Mouse (Mus musculus) midbrain, embryonic 15.5 days (tissue): ENCODE data around the gene Neurod1. TPM values are rescaled to one million over a fixed set of nuclear protein-coding genes. Genes with fewer than 3 reads are reported as not detected.

ENCODE experiments used
- ATAC-seq: fragments of 200-750 bp; cut with Nextera tagmentation; replicated peaks from 2 replicates; pipeline ENCODE4 v1.8.0; 2017; ENCODE audit warnings: moderate TSS enrichment
- H3K27ac ChIP-seq: fragments of 300-500 bp; sonication (generic); 2 replicates; pipeline ENCODE4 v1.5.1; 2015; ENCODE audit warnings: mild to moderate bottlenecking, inconsistent platforms
- H3K27me3 ChIP-seq: fragments of 300-500 bp; sonication (generic); replicated peaks from 2 replicates; pipeline ENCODE4 v1.6.1; 2015; ENCODE audit warnings: inconsistent platforms
- H3K36me3 ChIP-seq: fragments of 300-500 bp; sonication (generic); replicated peaks from 2 replicates; pipeline ENCODE4 v1.6.1; 2015; ENCODE audit warnings: inconsistent platforms
- H3K4me1 ChIP-seq: fragments of 300-500 bp; sonication (generic); 2 replicates; pipeline ENCODE4 v1.6.1; 2015; ENCODE audit warnings: inconsistent platforms
- H3K4me2 ChIP-seq: fragments of 300-500 bp; sonication (generic); 2 replicates; pipeline ENCODE4 v1.6.1; 2015; ENCODE audit warnings: inconsistent platforms, mild to moderate bottlenecking, moderate library complexity
- H3K4me3 ChIP-seq: fragments of 300-500 bp; sonication (generic); 2 replicates; pipeline ENCODE4 v1.5.1; 2015; ENCODE audit warnings: mild to moderate bottlenecking, inconsistent platforms
- H3K9ac ChIP-seq: fragments of 300-500 bp; sonication (generic); 2 replicates; pipeline ENCODE4 v1.6.1; 2015; ENCODE audit warnings: mild to moderate bottlenecking, inconsistent platforms
- H3K9me3 ChIP-seq: fragments of 300-500 bp; sonication (generic); 2 replicates; pipeline ENCODE4 v1.6.1; 2016; ENCODE audit warnings: inconsistent platforms
- WGBS: fragments of 180-500 bp; shearing (Covaris S2); methylation state at CpG from one replicate; pipeline ENCODE4 v1.1.7; 2015; ENCODE audit warnings: mixed read lengths; 5-methylcytosine and 5-hydroxymethylcytosine counted together
- polyA plus RNA-seq: library from polyadenylated mRNA; unstranded; fragments of >200 nt; fragmentation: Nextera tagmentation; extraction: Ambion mirVana; gene quantifications from 2 replicates; pipeline ENCODE4 v1.2.1, GENCODE M21; 2015

Neurod1 gene
- polyA plus RNA-seq, 1 experiment from 2014 or later = 21.0 TPM

DNA sequence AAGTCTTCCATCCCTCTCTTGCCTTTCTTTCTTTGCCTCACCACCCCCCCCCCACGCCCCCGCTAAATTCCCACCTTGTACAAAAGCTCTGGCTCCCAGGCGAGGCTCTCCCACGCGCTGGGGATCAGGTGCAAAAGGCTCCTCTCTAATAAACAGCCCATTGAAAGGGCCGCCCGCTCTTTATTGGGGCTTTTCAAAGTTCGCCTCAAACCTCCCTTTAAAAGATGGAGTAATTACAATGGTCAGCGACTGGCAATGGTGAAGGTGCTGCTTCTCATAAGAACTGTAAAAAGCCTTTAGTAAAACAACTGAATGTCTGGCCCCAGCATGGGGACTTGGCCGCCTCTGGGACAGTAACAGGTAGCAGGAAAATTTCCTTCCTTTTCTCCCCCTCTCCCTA, 905 bp downstream of the Neurod1 start:
- Histone ChIP-seq H3K9ac (peak overlapping the region; percentile 15; the same call in 1 of the 2 replicates), H3K27ac (peak overlapping the region; percentile 65; the same call in 1 of the 2 replicates), H3K27me3 (peaks cover 16% of the 10 kb centered on the region), H3K4me2 (peak overlapping the region; percentile 63), H3K4me1 (peaks cover 32% of the 10 kb centered on the region), H3K4me3 (peak overlapping the region; percentile 44), H3K36me3 (no peaks in the 10 kb centered on the region), H3K9me3 (no peaks in the 10 kb centered on the region)
- 2% methylated on average over 10 of the region's 10 CpGs for WGBS
- no peak for ATAC-seq

- no peaks in the 10 kb centered on the region for H3K9me3 ChIP-seq
- H3K4me2 ChIP-seq = peak overlapping the region; percentile 63
- peak overlapping the region; percentile 65 for H3K27ac ChIP-seq
- peaks cover 14% of the 10 kb centered on the region for H3K27me3 ChIP-seq
- H3K4me1 ChIP-seq = peaks cover 29% of the 10 kb centered on the region
- H3K4me3 ChIP-seq = peak overlapping the region; percentile 44
- 0 out of 2 replicates have a peak, but pooled peaks have one; percentile 4 for ATAC-seq
- peak overlapping the region; percentile 39 for H3K9ac ChIP-seq
- 9% methylated on average over 15 of the region's 15 CpGs for WGBS
- H3K36me3 ChIP-seq = no peaks in the 10 kb centered on the region
Measured at GRCm38 (mm10) chr2:79454786-79455446, 1.6 kb downstream of the Neurod1 start.

DNA sequence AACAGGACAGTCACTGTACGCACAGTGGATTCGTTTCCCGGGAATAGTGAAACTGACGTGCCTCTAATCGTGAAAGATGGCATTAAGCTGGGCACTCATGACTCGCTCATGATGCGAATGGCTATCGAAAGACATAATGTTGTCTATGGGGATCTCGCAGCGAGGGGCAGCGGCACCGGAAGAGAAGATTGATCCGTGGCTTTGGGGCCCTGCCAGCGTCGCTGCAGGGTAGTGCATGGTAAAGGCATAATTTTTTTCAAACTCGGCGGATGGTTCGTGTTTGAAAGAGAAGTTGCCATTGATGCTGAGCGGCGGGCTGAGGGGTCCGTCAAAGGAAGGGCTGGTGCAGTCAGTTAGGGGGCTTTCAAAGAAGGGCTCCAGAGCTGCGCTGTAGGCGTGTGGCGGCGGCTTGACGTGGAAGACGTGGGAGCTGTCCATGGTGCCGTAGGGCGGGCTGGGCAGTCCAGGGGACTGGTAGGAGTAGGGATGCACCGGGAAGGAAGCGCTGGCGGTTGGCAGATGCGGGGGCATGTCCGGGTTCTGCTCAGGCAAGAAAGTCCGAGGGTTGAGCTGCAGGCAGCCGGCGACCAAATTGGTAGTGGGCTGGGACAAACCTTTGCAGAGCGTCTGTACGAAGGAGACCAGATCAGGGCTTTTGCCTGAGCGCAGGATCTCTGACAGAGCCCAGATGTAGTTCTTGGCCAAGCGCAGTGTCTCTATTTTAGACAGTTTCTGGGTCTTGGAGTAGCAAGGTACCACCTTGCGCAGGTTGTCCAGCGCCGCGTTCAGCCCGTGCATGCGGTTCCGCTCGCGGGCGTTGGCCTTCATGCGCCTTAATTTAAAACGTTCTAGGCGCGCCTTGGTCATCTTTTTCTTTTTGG, 2.4 kb downstream of the Neurod1 start:
- Histone ChIP-seq H3K27ac (peak overlapping the region; percentile 65), H3K4me1 (peaks cover 21% of the 10 kb centered on the region), H3K4me3 (peak overlapping the region; percentile 44), H3K27me3 (peaks cover 14% of the 10 kb centered on the region), H3K4me2 (peak overlapping the region; percentile 63), H3K9ac (peak overlapping the region; percentile 39), H3K36me3 (no peaks in the 10 kb centered on the region), H3K9me3 (no peaks in the 10 kb centered on the region)
- ATAC-seq = peak; percentile 54
- WGBS = 1% methylated on average over 55 of the region's 55 CpGs

GRCm38 (mm10) chr2:79451438-79451837, 5.1 kb downstream of the Neurod1 start:
- no peak overlapping the region for H3K4me2 ChIP-seq
- no peak for ATAC-seq
- 33% methylated on average over 5 of the region's 5 CpGs for WGBS

GRCm38 (mm10) chr2:79450684-79451394, 5.7 kb downstream of the Neurod1 start:
- Histone ChIP-seq H3K9me3 (no peaks in the 10 kb centered on the region), H3K9ac (no peak overlapping the region), H3K4me2 (no peak overlapping the region), H3K27me3 (no peaks in the 10 kb centered on the region; the same call in 1 of the 2 replicates), H3K4me3 (no peak overlapping the region), H3K27ac (no peak overlapping the region), H3K36me3 (no peaks in the 10 kb centered on the region), H3K4me1 (peaks cover 9% of the 10 kb centered on the region; the same call in 1 of the 2 replicates)
- WGBS = 54% methylated on average over 4 of the region's 4 CpGs
- no peak for ATAC-seq

More at GRCm38 (mm10) chr2:79451438-79451837, 5.1 kb downstream of the Neurod1 start:
- H3K4me1 ChIP-seq = peaks cover 12% of the 10 kb centered on the region; the same call in 1 of the 2 replicates
- no peak overlapping the region for H3K9ac ChIP-seq
- H3K27me3 ChIP-seq = no peaks in the 10 kb centered on the region; the same call in 1 of the 2 replicates
- no peak overlapping the region for H3K4me3 ChIP-seq
- no peaks in the 10 kb centered on the region for H3K36me3 ChIP-seq
- no peaks in the 10 kb centered on the region for H3K9me3 ChIP-seq
- no peak overlapping the region for H3K27ac ChIP-seq

DNA sequence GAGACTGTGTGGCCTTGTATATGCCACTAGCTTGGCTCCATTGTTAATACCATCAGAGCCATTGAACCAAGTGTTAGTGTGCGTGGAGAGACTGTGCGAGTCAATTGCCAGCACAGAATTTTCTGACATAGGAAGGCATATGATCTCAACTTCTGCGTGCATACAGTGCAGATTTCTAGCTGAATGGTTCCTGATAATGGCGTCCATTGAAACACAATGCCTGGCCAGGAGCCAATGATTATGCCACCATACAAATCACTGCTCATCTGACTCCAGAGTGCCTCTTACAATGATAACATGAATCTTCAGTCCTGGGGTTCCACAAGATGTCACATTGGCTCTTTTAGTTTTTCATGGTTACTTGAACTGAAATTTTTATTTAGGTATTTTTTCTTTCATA, 7.2 kb downstream of the Neurod1 start:
- Histone ChIP-seq H3K27ac (no peak overlapping the region), H3K4me1 (peaks cover 7% of the 10 kb centered on the region; the same call in 1 of the 2 replicates), H3K4me3 (no peak overlapping the region), H3K27me3 (no peaks in the 10 kb centered on the region), H3K36me3 (no peaks in the 10 kb centered on the region), H3K9me3 (no peaks in the 10 kb centered on the region), H3K9ac (no peak overlapping the region), H3K4me2 (no peak overlapping the region)
- WGBS = 55% methylated on average over 4 of the region's 4 CpGs
- no peak for ATAC-seq

GRCm38 (mm10) chr2:79447198-79447597, 9.4 kb downstream of the Neurod1 start:
- Histone ChIP-seq H3K4me1 (no peaks in the 10 kb centered on the region), H3K27ac (no peak overlapping the region), H3K9me3 (no peaks in the 10 kb centered on the region), H3K27me3 (no peaks in the 10 kb centered on the region), H3K36me3 (no peaks in the 10 kb centered on the region), H3K4me3 (no peak overlapping the region), H3K4me2 (no peak overlapping the region), H3K9ac (no peak overlapping the region)
- ATAC-seq = no peak
- WGBS = 73% methylated on average over 1 of the region's 1 CpGs

GRCm38 (mm10) chr2:79443861-79444620, 12.5 kb downstream of the Neurod1 start:
- Histone ChIP-seq H3K9ac (no peak overlapping the region), H3K4me1 (no peaks in the 10 kb centered on the region), H3K4me3 (no peak overlapping the region), H3K36me3 (no peaks in the 10 kb centered on the region), H3K4me2 (no peak overlapping the region), H3K27me3 (no peaks in the 10 kb centered on the region), H3K9me3 (no peaks in the 10 kb centered on the region), H3K27ac (no peak overlapping the region)
- no peak for ATAC-seq
- WGBS = 84% methylated on average over 3 of the region's 3 CpGs

GRCm38 (mm10) chr2:79443401-79443800, 13.2 kb downstream of the Neurod1 start:
- H3K27me3 ChIP-seq = no peaks in the 10 kb centered on the region
- ATAC-seq = no peak
- H3K9me3 ChIP-seq = no peaks in the 10 kb centered on the region
- H3K9ac ChIP-seq = no peak overlapping the region
- no peaks in the 10 kb centered on the region for H3K4me1 ChIP-seq
- no peak overlapping the region for H3K4me3 ChIP-seq
- H3K36me3 ChIP-seq = no peaks in the 10 kb centered on the region
- 95% methylated on average over 2 of the region's 2 CpGs for WGBS
- H3K27ac ChIP-seq = no peak overlapping the region
- no peak overlapping the region for H3K4me2 ChIP-seq

DNA sequence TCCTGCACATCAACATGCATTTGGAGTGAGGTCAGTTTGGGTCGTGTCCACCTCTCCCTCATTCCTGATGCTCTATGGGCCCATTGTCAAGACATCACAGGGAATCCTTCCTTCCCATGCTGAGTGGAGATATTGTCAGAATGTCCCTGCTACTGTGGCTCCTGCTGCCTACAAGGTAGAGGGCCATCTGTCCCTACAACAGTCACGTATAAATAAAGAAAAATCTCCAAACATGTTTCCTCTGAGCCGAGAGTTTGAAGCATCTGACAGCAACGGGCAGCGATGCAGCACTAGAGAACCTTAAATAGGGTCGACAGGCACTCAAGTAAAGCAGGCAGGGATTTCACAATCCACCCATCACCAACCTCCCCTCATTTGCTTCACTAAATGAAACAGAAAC, 13.6 kb downstream of the Neurod1 start:
- 79% methylated on average over 6 of the region's 6 CpGs for WGBS
- no peak overlapping the region for H3K4me3 ChIP-seq

DNA sequence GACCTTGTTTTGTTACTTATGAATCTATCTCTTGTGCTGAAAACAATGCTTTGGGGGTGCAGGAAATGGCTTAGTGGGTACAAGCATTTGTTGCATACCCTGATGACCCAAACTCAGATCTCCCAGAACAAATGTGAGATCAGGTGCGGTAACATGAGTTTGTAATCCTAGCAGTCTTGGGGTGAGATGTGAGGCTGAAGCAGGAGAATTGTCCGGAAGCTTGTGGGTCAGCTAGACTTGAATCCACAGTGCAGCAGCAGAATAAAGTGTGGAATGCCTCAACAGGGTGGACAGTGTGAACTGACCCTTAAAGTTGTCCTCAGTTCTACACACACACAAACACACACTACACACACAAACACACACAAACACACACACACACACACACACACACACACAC, 14.3 kb downstream of the Neurod1 start:
- Histone ChIP-seq H3K27ac (no peak overlapping the region), H3K27me3 (no peaks in the 10 kb centered on the region), H3K9me3 (no peaks in the 10 kb centered on the region), H3K4me1 (no peaks in the 10 kb centered on the region), H3K36me3 (no peaks in the 10 kb centered on the region), H3K4me2 (no peak overlapping the region), H3K4me3 (no peak overlapping the region), H3K9ac (no peak overlapping the region)
- ATAC-seq = no peak
- WGBS = 94% methylated on average over 2 of the region's 2 CpGs

More for the DNA sequence above, 13.6 kb downstream of the Neurod1 start:
- no peak overlapping the region for H3K4me2 ChIP-seq
- H3K4me1 ChIP-seq = no peaks in the 10 kb centered on the region
- H3K27me3 ChIP-seq = no peaks in the 10 kb centered on the region
- H3K9ac ChIP-seq = no peak overlapping the region
- no peak overlapping the region for H3K27ac ChIP-seq
- no peak for ATAC-seq
- no peaks in the 10 kb centered on the region for H3K36me3 ChIP-seq
- H3K9me3 ChIP-seq = no peaks in the 10 kb centered on the region
